Comparison of ENCODE assay signal across 26 mouse cellular contexts in the genomic region with DNA sequence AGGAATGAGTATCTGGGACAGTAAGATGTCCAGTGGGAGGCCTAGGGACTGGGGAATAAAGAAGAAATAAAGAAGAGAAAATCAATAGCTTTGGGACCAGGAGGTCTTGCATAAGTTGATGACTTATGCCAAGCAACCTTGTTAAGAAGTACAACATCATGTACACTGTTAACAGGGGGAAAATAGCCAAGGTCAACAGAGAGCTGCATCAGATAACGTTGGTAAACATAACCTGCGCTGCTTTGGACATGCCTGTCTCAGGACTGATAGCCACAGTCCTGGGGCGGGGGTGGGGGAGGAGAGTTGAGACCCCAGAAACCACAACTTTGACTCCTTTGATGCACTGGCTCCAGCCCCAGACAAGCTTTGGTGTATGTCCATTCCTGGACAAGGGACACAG.
"Had no signal": no experiment of that assay in that cellular context is flagged by ENCODE, and none has a peak within 500 bp of the region (broad histone marks: within the 10 kb centered on the region; RNA-seq: fewer than 3 reads in every experiment).

No protein-coding gene starts in this region.

- DNase-seq: cerebellum, adult 8-10 months; cerebellum, adult 9-10 months; cerebellum, adult 9-11 months; cerebellum, postnatal 10 days; cerebellum, postnatal 14 days; cerebellum, postnatal 25 days; cerebellum, postnatal 36 days; embryo, embryonic 11 days; forebrain, postnatal 0 days; gastrocnemius, adult 2 months; gastrocnemius, postnatal 10 days; gastrocnemius, postnatal 14 days; gastrocnemius, postnatal 25 days; gastrocnemius, postnatal 36 days; heart, adult 11 months; heart, adult 18-20 months; heart, adult 2 months had no signal

- H3K27ac ChIP-seq: embryonic facial prominence, embryonic 10.5 days; embryonic facial prominence, embryonic 12.5 days; embryonic facial prominence, embryonic 13.5 days; embryonic facial prominence, embryonic 15.5 days; forebrain, embryonic 10.5 days; forebrain, embryonic 12.5 days; forebrain, embryonic 13.5 days; forebrain, embryonic 15.5 days; gastrocnemius, adult 2 months; heart, adult 2 months had no signal

- H3K36me3 ChIP-seq: embryonic facial prominence, embryonic 10.5 days; embryonic facial prominence, embryonic 12.5 days; embryonic facial prominence, embryonic 13.5 days; embryonic facial prominence, embryonic 15.5 days; forebrain, embryonic 10.5 days; forebrain, embryonic 12.5 days; forebrain, embryonic 15.5 days had no signal

- H3K9ac ChIP-seq: embryonic facial prominence, embryonic 12.5 days; embryonic facial prominence, embryonic 13.5 days; embryonic facial prominence, embryonic 15.5 days; forebrain, embryonic 12.5 days; forebrain, embryonic 13.5 days; forebrain, embryonic 15.5 days; forebrain, postnatal 0 days had no signal

- H3K4me3 ChIP-seq: embryonic facial prominence, embryonic 10.5 days; embryonic facial prominence, embryonic 12.5 days; embryonic facial prominence, embryonic 13.5 days; embryonic facial prominence, embryonic 15.5 days; erythroblast, embryonic 14.5 days; forebrain, embryonic 10.5 days; forebrain, embryonic 12.5 days; forebrain, embryonic 13.5 days; forebrain, embryonic 15.5 days; gastrocnemius, adult 2 months; heart, adult 2 months had no signal

- H3K4me1 ChIP-seq: embryonic facial prominence, embryonic 10.5 days; embryonic facial prominence, embryonic 12.5 days; embryonic facial prominence, embryonic 13.5 days; embryonic facial prominence, embryonic 15.5 days; forebrain, embryonic 10.5 days; forebrain, embryonic 12.5 days; forebrain, embryonic 13.5 days; forebrain, embryonic 15.5 days had no signal

- H3K27me3 ChIP-seq: embryonic facial prominence, embryonic 12.5 days; embryonic facial prominence, embryonic 13.5 days; embryonic facial prominence, embryonic 15.5 days; forebrain, embryonic 12.5 days; forebrain, embryonic 13.5 days; forebrain, embryonic 15.5 days had no signal
